Mouse (Mus musculus): ENCODE data around the gene Cd2.

Cd2 gene

GRCm38 (mm10) chr3:101287911-101288311 lies at the start of gene Cd2:
Cd2 (minus strand) TSS chr3:101287939.
- no peak for DNase-seq (ENCODE audit: low spot score in 2 of 2)

- no peak for DNase-seq (ENCODE audit: low spot score in 2 of 2)
Measured at GRCm38 (mm10) chr3:101328617-101329016, 40.9 kb upstream of the Cd2 start.

DNA sequence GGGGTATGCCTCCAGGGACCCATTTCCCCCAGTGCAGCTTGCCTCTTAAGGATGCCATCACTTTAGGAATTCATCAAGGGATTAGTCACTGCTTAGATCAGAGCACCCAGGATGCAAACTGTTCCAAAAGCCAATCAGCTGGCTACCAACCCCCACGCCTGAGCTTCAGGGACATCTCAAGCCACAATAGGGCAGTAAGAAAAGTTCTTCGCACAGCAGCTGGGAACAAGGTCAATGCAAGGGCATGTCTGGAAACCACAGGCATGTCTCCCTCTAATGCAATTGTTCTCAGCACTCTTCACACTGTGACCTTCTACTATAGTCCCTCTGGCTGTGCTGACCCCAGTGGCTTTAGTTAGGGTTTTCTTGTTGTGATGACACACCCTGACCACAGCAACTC lies 39.5 kb upstream of the Cd2 start:
- DNase-seq (ENCODE audit: low spot score in 2 of 2): no peak

GRCm38 (mm10) chr3:101322437-101322836 lies 34.7 kb upstream of the Cd2 start:
- no peak for DNase-seq (ENCODE audit: low spot score in 2 of 2)

GRCm38 (mm10) chr3:101320874-101321273 lies 33.1 kb upstream of the Cd2 start:
- no peak for DNase-seq (ENCODE audit: low spot score in 2 of 2)

- no peak for DNase-seq (ENCODE audit: low spot score in 2 of 2)
Measured at GRCm38 (mm10) chr3:101318516-101319170, 30.9 kb upstream of the Cd2 start.

DNA sequence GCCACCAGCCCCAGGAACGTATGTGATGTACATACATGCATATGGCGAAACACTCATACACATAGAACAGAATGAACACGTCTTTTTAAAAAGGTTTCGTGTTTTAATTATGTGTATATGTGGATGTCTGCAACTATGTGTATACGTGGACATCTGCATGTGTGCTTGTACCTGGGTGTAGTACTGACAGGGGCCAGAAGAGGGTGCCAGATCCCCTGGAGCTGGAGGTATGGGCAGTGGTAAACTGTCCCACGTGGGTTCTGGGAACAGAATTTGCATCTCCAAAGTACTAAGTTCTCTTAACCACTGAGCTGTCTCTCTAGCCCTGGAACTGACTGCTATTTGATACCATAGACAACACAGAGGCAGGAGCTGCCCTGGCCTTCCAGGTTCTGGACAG lies 30.4 kb upstream of the Cd2 start:
- peak in 1 of 2 experiments; percentile 72 for DNase-seq (ENCODE audit: low spot score in 2 of 2)

DNA sequence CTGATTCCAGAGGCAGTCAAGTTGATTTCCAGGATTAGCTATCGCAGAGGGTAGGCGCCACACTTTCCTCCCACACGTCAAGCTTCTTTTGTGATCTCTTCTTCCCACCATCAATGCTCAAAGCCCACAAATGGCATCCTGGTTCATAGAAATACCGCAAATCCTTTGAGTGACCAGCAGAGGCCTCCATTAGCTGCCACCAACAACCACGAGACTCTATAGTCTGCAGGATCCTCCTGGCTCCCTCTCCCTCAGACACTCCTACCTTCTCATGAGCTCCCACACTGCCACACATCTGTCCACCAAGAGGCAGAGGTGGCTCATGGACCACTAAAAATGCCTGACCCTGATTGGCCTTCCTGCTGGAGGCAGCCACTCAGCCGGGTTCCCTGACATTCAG lies 27.2 kb upstream of the Cd2 start:
- DNase-seq (ENCODE audit: low spot score in 2 of 2): no peak

DNA sequence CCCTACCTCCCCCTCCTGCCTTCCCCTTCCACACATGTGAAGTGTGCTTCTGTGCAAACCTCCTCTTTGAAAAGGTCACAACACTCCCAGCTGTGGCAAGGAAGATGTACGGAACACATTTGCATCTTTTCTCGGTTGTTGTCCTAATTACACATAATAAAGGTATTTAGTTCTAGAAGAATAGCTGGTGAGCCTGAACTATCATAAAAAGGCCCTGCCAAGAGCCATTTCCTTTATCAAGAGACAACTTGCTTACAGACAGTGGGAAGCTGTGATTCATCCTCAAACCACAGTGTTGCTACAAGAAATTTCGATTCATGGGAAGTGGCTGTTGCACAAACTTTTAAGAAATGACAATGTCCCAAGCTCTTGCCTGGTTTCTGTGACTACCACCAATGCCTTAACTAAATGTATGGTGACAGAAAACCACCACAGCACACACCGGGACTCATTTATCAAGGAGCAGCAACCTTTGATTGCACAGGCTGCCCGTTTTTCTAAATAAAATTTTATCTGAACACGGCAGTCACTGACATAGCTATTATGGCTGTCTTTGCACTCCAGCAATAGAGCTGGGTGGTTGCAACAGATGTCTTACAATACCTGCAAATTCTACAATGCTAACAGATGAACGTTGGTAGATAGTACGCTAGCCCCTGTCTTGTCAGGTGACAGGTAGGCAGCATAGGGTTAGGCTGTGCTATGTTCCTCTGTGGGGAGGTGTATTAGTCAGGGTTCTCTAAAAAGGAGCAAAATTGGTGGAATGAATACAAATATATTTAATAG lies 25.7 kb upstream of the Cd2 start:
- no peak for DNase-seq (ENCODE audit: low spot score in 2 of 2)

- no peak for DNase-seq (ENCODE audit: low spot score in 2 of 2)
Measured at GRCm38 (mm10) chr3:101310977-101311376, 23.2 kb upstream of the Cd2 start.

DNA sequence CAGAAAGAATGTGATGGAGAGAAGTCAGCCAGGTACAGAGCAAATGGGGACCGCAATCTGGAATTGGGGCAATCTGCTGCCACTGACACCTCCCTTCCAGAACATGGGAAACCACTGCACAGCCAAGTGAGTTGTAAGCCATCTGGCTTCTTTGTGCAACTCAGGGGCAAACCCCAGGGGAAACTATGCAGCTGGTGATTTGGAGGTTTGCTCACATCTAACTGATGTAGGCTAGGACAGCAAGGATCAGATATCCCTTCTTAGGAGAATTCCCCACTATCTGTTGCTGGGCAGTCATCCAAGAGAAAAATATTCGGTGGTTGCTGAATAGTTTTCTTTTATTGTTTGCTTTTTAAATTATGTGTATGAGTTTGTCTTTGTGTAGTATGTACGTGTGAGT lies 21.9 kb upstream of the Cd2 start:
- no peak for DNase-seq (ENCODE audit: low spot score in 2 of 2)

DNA sequence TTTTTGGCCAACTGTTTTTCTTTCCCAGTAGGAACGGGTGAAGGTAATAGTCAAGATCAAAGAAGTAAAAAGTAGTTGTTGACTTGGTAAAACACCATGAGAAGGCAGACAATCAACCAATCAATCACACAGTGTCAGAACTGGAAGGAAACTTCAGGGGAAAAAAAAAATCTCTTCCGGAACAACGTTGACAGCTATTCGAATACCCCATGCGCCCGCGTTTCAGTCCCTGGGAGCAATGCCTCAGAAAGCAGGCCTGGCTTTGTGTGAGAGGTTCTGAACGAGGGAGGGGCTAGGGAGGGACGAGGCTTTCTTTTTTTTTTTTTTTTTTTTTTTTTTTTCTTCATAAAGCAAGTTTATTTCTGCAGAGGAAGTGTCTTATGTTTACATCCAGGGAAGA lies 18.4 kb upstream of the Cd2 start:
- DNase-seq (ENCODE audit: low spot score in 2 of 2): no peak

DNA sequence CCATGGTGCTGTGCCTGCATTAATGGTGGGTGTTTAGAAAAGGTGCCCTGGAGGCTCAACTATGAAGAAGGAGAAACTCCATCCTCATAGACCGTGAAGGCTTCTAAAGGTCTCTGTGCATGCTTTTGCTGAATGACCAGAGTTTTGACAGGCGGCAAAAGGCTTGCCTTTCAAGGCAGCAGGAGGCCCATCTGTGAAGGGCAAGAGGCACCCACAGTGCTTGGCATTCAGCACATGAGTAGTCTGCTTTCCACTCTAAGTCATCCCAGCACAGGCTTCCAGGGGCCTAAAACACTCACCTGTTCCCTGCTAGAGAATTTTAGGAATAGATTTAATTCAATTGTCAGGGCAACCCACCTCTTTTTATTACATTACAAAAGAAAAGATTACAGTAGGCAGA lies 17.3 kb upstream of the Cd2 start:
- no peak for DNase-seq (ENCODE audit: low spot score in 2 of 2)

- DNase-seq (ENCODE audit: low spot score in 2 of 2): peak; percentile 78 to 89
Measured at GRCm38 (mm10) chr3:101304156-101304555, 16.4 kb upstream of the Cd2 start.

- peak in 1 of 2 experiments; percentile 43 for DNase-seq (ENCODE audit: low spot score in 2 of 2)
Measured at GRCm38 (mm10) chr3:101300271-101301071, 12.7 kb upstream of the Cd2 start.

- no peak for DNase-seq (ENCODE audit: low spot score in 2 of 2)
Measured at GRCm38 (mm10) chr3:101299591-101299990, 11.9 kb upstream of the Cd2 start.

DNA sequence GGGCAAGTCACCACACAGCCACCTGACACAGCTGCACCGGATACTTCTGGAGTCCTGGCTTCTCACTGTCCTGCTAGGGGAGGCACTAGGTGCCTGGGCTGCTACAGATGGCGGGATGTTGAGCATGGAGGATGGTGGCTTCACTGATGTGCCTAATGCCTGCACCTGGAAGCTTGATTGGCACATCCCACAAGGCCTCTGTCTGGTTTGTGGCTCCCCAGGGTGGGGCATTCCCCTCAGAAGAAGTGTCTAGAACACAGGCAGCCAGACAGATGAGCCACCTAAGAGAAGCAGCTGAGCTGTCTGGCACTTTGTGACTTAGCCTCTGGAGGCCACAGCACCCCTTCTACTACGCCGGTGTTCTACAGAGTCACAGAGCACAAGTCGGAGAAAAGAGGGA lies 9.5 kb upstream of the Cd2 start:
- no peak for DNase-seq (ENCODE audit: low spot score in 2 of 2)

- DNase-seq (ENCODE audit: low spot score in 2 of 2): no peak
Measured at GRCm38 (mm10) chr3:101295931-101296820, 8.4 kb upstream of the Cd2 start.

GRCm38 (mm10) chr3:101295366-101295867 lies 7.7 kb upstream of the Cd2 start:
- DNase-seq (ENCODE audit: low spot score in 2 of 2): peak; percentile 93 to 96

GRCm38 (mm10) chr3:101294487-101295365 lies 7.0 kb upstream of the Cd2 start:
- no peak for DNase-seq (ENCODE audit: low spot score in 2 of 2)
